ENCODE assay signal across 33 mouse cellular contexts in the genomic region with DNA sequence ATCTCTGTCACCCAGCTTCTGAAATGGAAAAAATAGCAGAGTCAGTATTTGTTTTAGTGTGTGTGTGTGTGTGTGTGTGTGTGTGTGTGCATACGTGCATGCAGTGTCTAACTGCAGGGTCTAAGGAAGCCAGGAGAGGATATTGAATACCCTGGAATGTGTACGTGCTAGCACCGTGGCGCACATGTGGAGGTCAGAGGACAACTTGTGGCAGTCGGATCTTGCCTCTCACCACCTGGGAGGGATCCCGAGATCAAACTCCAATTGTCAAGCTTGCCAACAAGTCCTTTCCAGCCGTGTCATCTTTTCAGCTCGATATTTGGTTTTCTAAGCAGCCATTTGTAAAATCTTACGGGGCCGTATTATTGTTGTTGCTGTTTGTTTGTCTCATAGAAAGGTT.
DNase-seq lines count a peak whose midpoint lies in the region; ATAC-seq lines count a peak whose summit lies in the region.
"Had no signal": no experiment of that assay in that cellular context is flagged by ENCODE, and none has a peak within 500 bp of the region (broad histone marks: within the 10 kb centered on the region; RNA-seq: fewer than 3 reads in every experiment).

No protein-coding gene starts in this region.

- H3K27ac ChIP-seq in liver, embryonic 12.5 days, result peak overlapping the region; percentile 50; the same call in 1 of the 2 replicates
- H3K27ac ChIP-seq in liver, embryonic 11.5 days (ENCODE audit: low read depth, low read length), result no peak overlapping the region
- peak overlapping the region; percentile 41 for H3K27ac ChIP-seq in liver, embryonic 15.5 days (replicated peaks)
- H3K27ac ChIP-seq: embryonic facial prominence, embryonic 13.5 days; forebrain, embryonic 15.5 days; hindbrain, embryonic 12.5 days; hindbrain, postnatal 0 days; layer of hippocampus, adult 2 months; left cerebral cortex, adult 2 months; limb, embryonic 12.5 days; macrophage; neural tube, embryonic 15.5 days had no signal

- no peak overlapping the region for H3K4me2 ChIP-seq in liver, embryonic 12.5 days
- H3K4me2 ChIP-seq in liver, embryonic 11.5 days, result no peak overlapping the region
- H3K4me2 ChIP-seq in liver, embryonic 15.5 days, result no peak overlapping the region
- H3K4me2 ChIP-seq: embryonic facial prominence, embryonic 13.5 days; forebrain, embryonic 15.5 days; heart, embryonic 11.5 days; hindbrain, embryonic 12.5 days; limb, embryonic 12.5 days; neural tube, embryonic 15.5 days had no signal

- H3K27me3 ChIP-seq in liver, embryonic 12.5 days (replicated peaks), result no peaks in the 10 kb centered on the region
- H3K27me3 ChIP-seq in liver, embryonic 11.5 days (replicated peaks; ENCODE audit: control insufficient read depth, insufficient read depth, low read length), result no peaks in the 10 kb centered on the region
- H3K27me3 ChIP-seq in liver, embryonic 15.5 days, result no peaks in the 10 kb centered on the region
- H3K27me3 ChIP-seq: CH12.LX; embryonic facial prominence, embryonic 13.5 days; forebrain, embryonic 15.5 days; hindbrain, embryonic 12.5 days; limb, embryonic 12.5 days; neural tube, embryonic 15.5 days had no signal

- DNase-seq in liver, embryonic 11.5 days (ENCODE audit: low spot score), result no peak
- DNase-seq in kidney, postnatal 10 days, result peak; percentile 62
- no peak for DNase-seq in B cell, adult 2 months
- DNase-seq in adrenal gland, postnatal 25 days, result no peak
- no peak for DNase-seq in urinary bladder, postnatal 10 days (ENCODE audit: low spot score)
- DNase-seq: adrenal gland, adult 8-10 months; cerebellum, adult 11-12 months; cerebellum, adult 9-11 months; embryo, embryonic 11 days; gastrocnemius, postnatal 25 days; heart, adult 18-20 months; heart, postnatal 36 days; lung, adult 18-20 months; midbrain, embryonic 14.5 days; retina, postnatal 1 day; right cerebral cortex, postnatal 14 days had no signal

- H3K4me3 ChIP-seq in liver, embryonic 12.5 days, result no peak overlapping the region
- no peak overlapping the region for H3K4me3 ChIP-seq in liver, embryonic 11.5 days (ENCODE audit: low read depth, low read length)
- no peak overlapping the region for H3K4me3 ChIP-seq in liver, embryonic 15.5 days (replicated peaks)
- H3K4me3 ChIP-seq: embryonic facial prominence, embryonic 13.5 days; forebrain, embryonic 10.5 days; forebrain, embryonic 15.5 days; hindbrain, embryonic 12.5 days; layer of hippocampus, adult 2 months; left cerebral cortex, adult 2 months; limb, embryonic 12.5 days; neural tube, embryonic 15.5 days had no signal

- no peak overlapping the region for H3K9ac ChIP-seq in liver, embryonic 12.5 days
- H3K9ac ChIP-seq in liver, embryonic 11.5 days (ENCODE audit: low read depth, low read length), result no peak overlapping the region
- no peak overlapping the region for H3K9ac ChIP-seq in liver, embryonic 15.5 days
- H3K9ac ChIP-seq: embryonic facial prominence, embryonic 13.5 days; forebrain, embryonic 15.5 days; hindbrain, embryonic 12.5 days; limb, embryonic 12.5 days; neural tube, embryonic 15.5 days had no signal

- no peak for ATAC-seq in liver, embryonic 12.5 days
- no peak for ATAC-seq in liver, embryonic 11.5 days (replicated peaks; ENCODE audit: low FRiP score)
- no peak for ATAC-seq in liver, embryonic 15.5 days (ENCODE audit: insufficient read depth)
- ATAC-seq: activated CD4-positive, CD25-positive, alpha-beta regulatory T cell, adult 4 months; forebrain, embryonic 15.5 days; hindbrain, postnatal 0 days; intestine, postnatal 0 days; lung, postnatal 0 days had no signal

- H3K36me3 ChIP-seq in liver, embryonic 12.5 days, result no peaks in the 10 kb centered on the region
- no peaks in the 10 kb centered on the region for H3K36me3 ChIP-seq in liver, embryonic 11.5 days (ENCODE audit: control insufficient read depth, insufficient read depth, low read length)
- no peaks in the 10 kb centered on the region for H3K36me3 ChIP-seq in liver, embryonic 15.5 days (replicated peaks)
- H3K36me3 ChIP-seq: embryonic facial prominence, embryonic 13.5 days; forebrain, embryonic 10.5 days; forebrain, embryonic 15.5 days; hindbrain, embryonic 12.5 days; limb, embryonic 12.5 days; neural tube, embryonic 15.5 days had no signal

- 84% methylated on average over 10 of the region's 10 CpGs for WGBS in liver, embryonic 12.5 days (ENCODE audit: insufficient replicate concordance)
- 79% methylated on average over 10 of the region's 10 CpGs for WGBS in liver, embryonic 11.5 days
- 79% methylated on average over 10 of the region's 10 CpGs for WGBS in liver, embryonic 15.5 days (ENCODE audit: insufficient replicate concordance)

- 0 out of 2 replicates have a peak, but pooled peaks cover 3% of the 10 kb centered on the region for H3K9me3 ChIP-seq in liver, embryonic 12.5 days (replicated peaks)
- H3K9me3 ChIP-seq in liver, embryonic 11.5 days (ENCODE audit: control insufficient read depth, low read length), result no peaks in the 10 kb centered on the region
- no peaks in the 10 kb centered on the region for H3K9me3 ChIP-seq in liver, embryonic 15.5 days (replicated peaks)
- H3K9me3 ChIP-seq: embryonic facial prominence, embryonic 13.5 days; forebrain, embryonic 15.5 days; hindbrain, embryonic 12.5 days; limb, embryonic 12.5 days; neural tube, embryonic 15.5 days had no signal

- H3K4me1 ChIP-seq in liver, embryonic 12.5 days, result peaks cover 66% of the 10 kb centered on the region
- peaks cover 36% of the 10 kb centered on the region for H3K4me1 ChIP-seq in liver, embryonic 11.5 days (replicated peaks; ENCODE audit: control insufficient read depth, insufficient read depth, low read length)
- peaks cover 81% of the 10 kb centered on the region for H3K4me1 ChIP-seq in liver, embryonic 15.5 days (replicated peaks)
- H3K4me1 ChIP-seq: forebrain, embryonic 15.5 days had no signal
